Mouse (Mus musculus): ENCODE results near the gene Gm9736.
"Not testable (repeated sequence)": the region's sequence is repeated elsewhere in the genome, so short reads cannot be mapped to it uniquely, and the experiment has no call there.

- TF ChIP-seq CTCF, EP300 (IDR thresholded peaks at IDR 0.05; ENCODE audit: low read depth): not testable (repeated sequence)
Observed at GRCm38 (mm10) chr10:77798164-77798920, 47.2 kb upstream of the Gm9736 start.

Data from liver, postnatal 0 days (tissue).